Mouse (Mus musculus): ENCODE data around the gene A930017K11Rik. TPM values are rescaled to one million over a fixed set of nuclear protein-coding genes. Genes with fewer than 3 reads are reported as not detected.

A930017K11Rik gene
- polyA plus RNA-seq (2012; ENCODE audit: insufficient read depth, low replicate concordance), result not detected in 2 replicates

GRCm38 (mm10) chr17:25951803-25952623 lies at the start of gene A930017K11Rik:
A930017K11Rik (minus strand) TSS chr17:25952565.
- Histone ChIP-seq H3K27me3 (replicated peaks) (peaks cover 75% of the 10 kb centered on the region), H3K4me1 (peaks cover 15% of the 10 kb centered on the region), H3K36me3 (replicated peaks; ENCODE audit: low read length) (no peaks in the 10 kb centered on the region), H3K4me3 (replicated peaks) (peak within 1 kb of the TSS; percentile 81), H3K9me3 (no peaks in the 10 kb centered on the region)
- no peak for TF ChIP-seq GATA1 (IDR thresholded peaks at IDR 0.05; ENCODE audit: borderline replicate concordance, low read length)
- TF ChIP-seq FLI1 (IDR thresholded peaks at IDR 0.05; ENCODE audit: low read length), result no peak

- no peaks in the 10 kb centered on the region for H3K36me3 ChIP-seq (replicated peaks; ENCODE audit: low read length)
- peaks cover 30% of the 10 kb centered on the region for H3K4me1 ChIP-seq
- no peak for TF ChIP-seq GATA1 (IDR thresholded peaks at IDR 0.05; ENCODE audit: borderline replicate concordance, low read length)
- no peak for TF ChIP-seq FLI1 (IDR thresholded peaks at IDR 0.05; ENCODE audit: low read length)
- H3K4me3 ChIP-seq (replicated peaks), result no peak overlapping the region
- 0 out of 2 replicates have a peak, but pooled peaks cover under 1% of the 10 kb centered on the region for H3K9me3 ChIP-seq
- peaks cover 60% of the 10 kb centered on the region for H3K27me3 ChIP-seq (replicated peaks)
These were observed 46.1 kb upstream of the A930017K11Rik start for GRCm38 (mm10) chr17:25998425-25998824.

GRCm38 (mm10) chr17:25993489-25993888 lies 41.1 kb upstream of the A930017K11Rik start:
- Histone ChIP-seq H3K4me3 (replicated peaks) (no peak overlapping the region), H3K4me1 (peaks cover 57% of the 10 kb centered on the region), H3K36me3 (replicated peaks; ENCODE audit: low read length) (peaks cover 19% of the 10 kb centered on the region), H3K27me3 (replicated peaks) (peaks cover 40% of the 10 kb centered on the region), H3K9me3 (no peaks in the 10 kb centered on the region)
- TF ChIP-seq GATA1 (IDR thresholded peaks at IDR 0.05; ENCODE audit: borderline replicate concordance, low read length), result no peak
- no peak for TF ChIP-seq FLI1 (IDR thresholded peaks at IDR 0.05; ENCODE audit: low read length)

GRCm38 (mm10) chr17:25992274-25992673 lies 39.9 kb upstream of the A930017K11Rik start:
- H3K27me3 ChIP-seq (replicated peaks), result peaks cover 29% of the 10 kb centered on the region
- H3K36me3 ChIP-seq (replicated peaks; ENCODE audit: low read length), result peaks cover 19% of the 10 kb centered on the region
- peaks cover 54% of the 10 kb centered on the region for H3K4me1 ChIP-seq
- no peak overlapping the region for H3K4me3 ChIP-seq (replicated peaks)
- no peak for TF ChIP-seq FLI1 (IDR thresholded peaks at IDR 0.05; ENCODE audit: low read length)
- no peak for TF ChIP-seq GATA1 (IDR thresholded peaks at IDR 0.05; ENCODE audit: borderline replicate concordance, low read length)
- no peaks in the 10 kb centered on the region for H3K9me3 ChIP-seq

- Histone ChIP-seq H3K27me3 (replicated peaks) (peaks cover 22% of the 10 kb centered on the region), H3K4me3 (replicated peaks) (peak overlapping the region; percentile 21), H3K36me3 (replicated peaks; ENCODE audit: low read length) (peaks cover 19% of the 10 kb centered on the region), H3K4me1 (peaks cover 59% of the 10 kb centered on the region), H3K9me3 (no peaks in the 10 kb centered on the region)
- TF ChIP-seq FLI1 (IDR thresholded peaks at IDR 0.05; ENCODE audit: low read length), result no peak
- no peak for TF ChIP-seq GATA1 (IDR thresholded peaks at IDR 0.05; ENCODE audit: borderline replicate concordance, low read length)
These were observed 38.0 kb upstream of the A930017K11Rik start for GRCm38 (mm10) chr17:25990331-25990730.

- TF ChIP-seq GATA1 (IDR thresholded peaks at IDR 0.05; ENCODE audit: borderline replicate concordance, low read length), result no peak
- no peak for TF ChIP-seq FLI1 (IDR thresholded peaks at IDR 0.05; ENCODE audit: low read length)
- peaks cover 5% of the 10 kb centered on the region for H3K36me3 ChIP-seq (replicated peaks; ENCODE audit: low read length)
- peak within 1 kb of the TSS; percentile 97 for H3K4me3 ChIP-seq (replicated peaks)
- peaks cover 62% of the 10 kb centered on the region for H3K4me1 ChIP-seq
- no peaks in the 10 kb centered on the region for H3K9me3 ChIP-seq
- peaks cover 17% of the 10 kb centered on the region for H3K27me3 ChIP-seq (replicated peaks)
These were observed 33.2 kb upstream of the A930017K11Rik start, which contains the start of gene Capn15 for GRCm38 (mm10) chr17:25985306-25986294. Capn15 (minus strand) TSS chr17:25985796.

- peak overlapping the region; percentile 97 for H3K4me3 ChIP-seq (replicated peaks)
- H3K36me3 ChIP-seq (replicated peaks; ENCODE audit: low read length), result peaks cover 4% of the 10 kb centered on the region
- TF ChIP-seq FLI1 (IDR thresholded peaks at IDR 0.05; ENCODE audit: low read length) (no peak), GATA1 (IDR thresholded peaks at IDR 0.05; ENCODE audit: borderline replicate concordance, low read length) (no peak)
- peaks cover 17% of the 10 kb centered on the region for H3K27me3 ChIP-seq (replicated peaks)
- no peaks in the 10 kb centered on the region for H3K9me3 ChIP-seq
- peaks cover 62% of the 10 kb centered on the region for H3K4me1 ChIP-seq
These were observed 32.4 kb upstream of the A930017K11Rik start for GRCm38 (mm10) chr17:25984556-25985305.

GRCm38 (mm10) chr17:25984066-25984465 lies 31.7 kb upstream of the A930017K11Rik start:
- Histone ChIP-seq H3K4me3 (replicated peaks) (no peak overlapping the region), H3K36me3 (replicated peaks; ENCODE audit: low read length) (peaks cover 4% of the 10 kb centered on the region), H3K9me3 (no peaks in the 10 kb centered on the region), H3K27me3 (replicated peaks) (peaks cover 17% of the 10 kb centered on the region), H3K4me1 (peaks cover 64% of the 10 kb centered on the region)
- TF ChIP-seq GATA1 (IDR thresholded peaks at IDR 0.05; ENCODE audit: borderline replicate concordance, low read length) (no peak), FLI1 (IDR thresholded peaks at IDR 0.05; ENCODE audit: low read length) (no peak)

GRCm38 (mm10) chr17:25982913-25983312 lies 30.5 kb upstream of the A930017K11Rik start:
- no peak for TF ChIP-seq FLI1 (IDR thresholded peaks at IDR 0.05; ENCODE audit: low read length)
- TF ChIP-seq GATA1 (IDR thresholded peaks at IDR 0.05; ENCODE audit: borderline replicate concordance, low read length), result no peak
- H3K36me3 ChIP-seq (replicated peaks; ENCODE audit: low read length), result peaks cover 7% of the 10 kb centered on the region
- H3K4me3 ChIP-seq (replicated peaks), result peak overlapping the region; percentile 55
- no peaks in the 10 kb centered on the region for H3K9me3 ChIP-seq
- peaks cover 17% of the 10 kb centered on the region for H3K27me3 ChIP-seq (replicated peaks)
- peaks cover 73% of the 10 kb centered on the region for H3K4me1 ChIP-seq

Data from megakaryocyte, embryonic 14.5 days (primary cell).